Mouse (Mus musculus): ENCODE results near the gene Ift81. TPM values are rescaled to one million over a fixed set of nuclear protein-coding genes. Genes with fewer than 3 reads are reported as not detected.

The Ift81 gene
- total RNA-seq, 1 experiment from 2014 or later: 3.9 TPM

DNA sequence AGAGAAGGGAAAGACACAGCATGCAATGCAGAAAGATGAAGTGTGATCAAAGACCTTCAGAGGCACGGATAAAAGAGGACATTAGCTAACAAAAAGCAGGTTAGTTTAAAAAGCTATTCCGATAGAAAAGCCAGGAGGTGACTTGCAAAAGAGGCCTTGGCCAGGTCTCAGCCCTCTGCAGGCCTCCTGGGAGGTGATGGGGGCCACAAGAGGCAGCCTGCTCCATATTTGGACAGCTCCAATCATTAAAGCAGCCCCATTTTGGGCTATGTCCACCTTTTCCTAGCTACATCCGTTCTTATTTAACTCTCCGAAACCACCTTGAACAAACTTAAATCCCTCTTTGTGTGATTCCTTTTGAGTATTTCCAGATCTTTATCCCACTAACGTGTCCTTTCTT, 108.8 kb downstream of the Ift81 start:
- no peak for ATAC-seq (replicated peaks; ENCODE audit: insufficient number of reproducible peaks, low FRiP score, low TSS enrichment, poor library complexity, severe bottlenecking)

DNA sequence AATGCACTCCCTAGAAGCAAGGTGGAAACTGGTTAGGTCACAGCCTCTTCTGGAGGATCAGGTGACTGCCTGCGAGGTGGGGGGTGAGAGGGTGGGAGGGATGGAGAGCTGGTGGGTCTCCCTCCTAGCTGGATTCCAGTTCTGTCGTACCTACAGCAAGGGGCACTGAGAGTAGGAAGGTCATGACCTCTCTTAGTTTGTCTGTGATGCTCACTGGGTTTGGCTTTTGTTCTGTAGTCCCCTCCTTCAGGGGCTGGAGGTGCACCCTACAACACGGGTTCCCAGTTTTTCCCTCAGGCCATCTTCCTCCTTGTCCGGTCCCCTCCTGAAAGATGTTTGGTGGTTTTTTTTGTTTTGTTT, 110.6 kb downstream of the Ift81 start:
- no peak for ATAC-seq (replicated peaks; ENCODE audit: insufficient number of reproducible peaks, low FRiP score, low TSS enrichment, poor library complexity, severe bottlenecking)

DNA sequence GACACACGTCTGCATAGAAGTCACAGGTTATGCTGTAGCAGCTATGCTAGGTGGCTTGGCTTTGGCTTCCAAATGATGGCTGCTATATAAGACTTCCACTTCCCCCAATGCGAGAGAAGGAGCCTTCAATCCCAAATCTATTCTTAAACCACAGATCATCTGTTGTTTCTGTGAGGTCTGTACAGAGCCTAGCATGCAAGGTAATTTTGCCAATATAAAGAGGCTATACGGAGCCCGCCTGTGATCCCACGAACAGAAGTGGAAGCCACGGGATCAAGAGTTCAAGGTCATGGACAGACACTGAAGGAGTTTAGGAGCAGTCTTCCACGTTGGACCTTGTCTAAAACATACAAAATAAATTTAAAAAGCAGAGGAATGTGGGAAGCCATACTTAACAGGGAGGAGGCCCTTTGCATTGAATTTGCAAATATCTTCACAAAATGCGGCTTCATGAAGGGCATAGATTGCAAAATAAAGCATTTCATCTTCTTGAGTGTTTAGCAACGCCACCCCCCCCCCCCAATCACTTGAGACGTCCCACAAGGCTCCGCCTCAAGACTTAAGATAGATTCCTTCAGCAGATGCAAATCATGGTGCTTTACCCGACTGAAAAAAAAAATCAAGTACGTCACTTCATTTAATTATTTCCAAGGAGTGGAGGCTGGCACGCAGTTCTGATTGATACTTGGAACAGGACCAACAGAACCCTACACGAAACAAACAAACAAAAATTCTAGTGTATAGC, 111.1 kb downstream of the Ift81 start:
- ATAC-seq (replicated peaks; ENCODE audit: insufficient number of reproducible peaks, low FRiP score, low TSS enrichment, poor library complexity, severe bottlenecking): 0 out of 2 replicates have a peak, but pooled peaks have one; percentile 14

DNA sequence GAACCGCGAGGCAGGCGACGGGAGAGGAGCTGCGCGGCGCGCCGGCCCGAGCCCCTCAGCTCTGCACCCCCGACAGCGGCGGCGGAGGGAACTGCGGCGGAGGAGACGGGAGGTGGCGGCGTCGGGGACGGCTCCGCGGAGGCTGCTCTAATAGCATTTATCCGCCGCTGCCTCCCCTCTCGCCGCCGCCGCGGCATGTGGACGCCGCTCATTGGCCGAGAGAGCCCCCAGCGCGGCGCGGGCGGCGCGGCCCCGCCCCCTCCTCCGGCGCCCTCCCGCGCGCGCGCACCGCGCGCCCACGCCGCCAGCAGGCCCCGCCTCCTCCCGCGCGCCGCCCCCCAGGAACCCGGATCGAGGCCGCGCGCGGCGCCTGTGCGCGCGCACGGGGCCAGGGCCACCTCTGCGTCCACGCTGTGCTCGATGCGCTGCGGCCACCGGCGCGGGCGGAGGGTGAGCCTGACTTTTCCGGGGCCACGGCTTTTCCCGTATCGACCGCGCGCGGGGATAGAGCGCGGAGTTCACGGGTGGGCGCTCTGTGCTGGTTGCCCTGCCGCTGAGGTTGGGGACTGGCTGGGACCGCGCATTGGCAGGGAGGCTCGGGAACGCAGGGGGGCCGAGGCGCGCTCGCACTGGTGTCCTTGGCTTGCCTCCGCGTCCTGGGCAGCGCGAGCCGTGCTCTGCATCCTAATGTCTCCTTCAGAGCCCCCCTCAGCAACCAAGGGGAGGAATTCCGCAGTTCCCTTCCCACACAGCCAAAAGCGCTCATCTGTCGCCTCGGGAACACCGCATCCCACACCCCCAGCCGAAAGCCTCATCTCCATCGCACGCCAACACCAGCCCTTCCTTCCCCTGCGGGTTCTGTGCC, 112.0 kb downstream of the Ift81 start, which contains the start of gene Atp2a2:
Atp2a2 (minus strand) TSS at position 149 of the 865 bp plus-strand sequence.
- peak; percentile 81 for ATAC-seq (replicated peaks; ENCODE audit: insufficient number of reproducible peaks, low FRiP score, low TSS enrichment, poor library complexity, severe bottlenecking)

DNA sequence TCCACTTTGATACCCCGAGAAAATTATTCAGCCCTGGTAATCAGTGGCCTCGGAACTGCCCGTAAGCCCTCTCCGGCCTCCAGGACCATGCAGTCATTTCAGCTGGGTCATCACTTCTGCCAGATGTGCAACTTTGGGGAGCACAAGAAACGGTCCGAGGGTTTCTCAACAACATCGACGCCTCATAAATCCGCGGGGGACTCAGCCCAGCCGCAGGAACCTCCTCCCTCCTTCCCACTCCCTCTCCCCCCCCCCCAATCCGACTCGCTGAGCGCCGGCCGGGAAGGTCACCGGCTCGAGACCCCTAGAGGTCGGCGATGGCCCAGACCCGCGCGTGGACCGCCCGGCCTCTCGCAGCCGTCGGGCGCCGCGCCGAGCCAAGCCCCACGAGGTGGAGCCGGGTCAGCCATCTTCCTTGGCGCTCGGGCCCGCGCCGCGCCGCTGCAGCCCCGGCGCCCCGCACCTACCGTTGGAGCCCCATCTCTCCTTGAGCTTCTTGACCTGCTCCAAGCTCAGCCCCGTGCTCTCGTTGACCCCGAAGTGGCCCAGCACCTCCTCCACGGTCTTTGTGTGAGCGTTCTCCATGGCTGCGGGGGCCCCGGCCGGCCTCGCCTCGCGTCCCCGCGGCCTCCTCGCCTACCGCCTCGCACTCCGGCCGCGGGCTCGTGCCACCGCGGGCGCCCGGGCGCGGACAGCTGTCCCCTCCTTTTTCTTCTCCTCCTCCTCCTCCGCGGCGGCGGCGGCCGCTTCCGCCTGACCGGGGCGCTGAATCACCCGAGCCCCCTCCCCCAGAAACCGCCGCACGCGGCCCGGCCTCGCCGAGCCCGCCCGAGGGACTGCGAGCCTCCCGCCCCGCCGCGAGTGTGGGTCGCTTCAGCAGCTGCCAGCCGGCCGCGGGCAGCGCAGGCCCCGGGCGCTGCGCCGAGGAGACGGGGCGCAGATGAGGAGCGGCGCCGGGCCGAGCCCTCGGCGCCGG, 112.9 kb downstream of the Ift81 start:
- no peak; the same call in 1 of the 2 replicates for ATAC-seq (replicated peaks; ENCODE audit: insufficient number of reproducible peaks, low FRiP score, low TSS enrichment, poor library complexity, severe bottlenecking)

DNA sequence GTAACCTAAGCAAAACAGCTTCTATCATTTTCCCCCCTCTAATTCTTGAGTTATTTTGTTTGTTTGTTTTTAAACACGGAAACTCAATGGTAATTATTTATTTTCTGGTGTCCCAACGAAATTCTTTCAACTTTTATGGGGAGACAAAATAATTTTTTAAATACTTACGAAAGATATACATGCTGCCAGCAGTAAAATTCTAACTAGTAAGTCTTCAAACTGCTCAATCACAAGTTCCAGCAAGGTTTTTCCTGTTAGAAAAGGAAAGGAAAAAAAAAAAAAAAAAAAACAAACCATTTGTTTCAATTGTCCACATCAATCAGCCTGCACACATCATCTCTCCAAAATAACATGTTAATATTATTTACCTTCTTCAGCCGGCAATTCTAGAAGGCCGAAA, 113.8 kb downstream of the Ift81 start:
- ATAC-seq (replicated peaks; ENCODE audit: insufficient number of reproducible peaks, low FRiP score, low TSS enrichment, poor library complexity, severe bottlenecking): no peak

Other genes starting within 250 kb of the Ift81 start
- gene Gpn3, start 242.6 kb downstream of the Ift81 start, total RNA-seq (2017): 42.8 to 46.5 TPM (median 45.0 TPM) in 3 replicates
- gene Fam216a, start 242.2 kb downstream of the Ift81 start, total RNA-seq (2017): 2.2 to 7.9 TPM (median 5.5 TPM) in 3 replicates
- 945 to 1,364 TPM (median 1,320 TPM) in 3 replicates for gene Arpc3, start 222.6 kb downstream of the Ift81 start, total RNA-seq (2017)
- gene Anapc7, start 192.8 kb downstream of the Ift81 start, total RNA-seq (2017): 14.2 to 35.4 TPM (median 20.5 TPM) in 3 replicates
- gene Atp2a2, start 112.3 kb downstream of the Ift81 start, total RNA-seq (2017): 84.0 to 111 TPM (median 86.3 TPM) in 3 replicates
- 23.3 to 42.5 TPM (median 24.3 TPM) in 3 replicates for gene P2rx7, start 29.4 kb upstream of the Ift81 start, total RNA-seq (2017)
- 16.5 to 37.1 TPM (median 26.3 TPM) in 3 replicates for gene P2rx4, start 93.0 kb upstream of the Ift81 start, total RNA-seq (2017)
- 63.5 to 74.7 TPM (median 70.1 TPM) in 3 replicates for gene Camkk2, start 164.9 kb upstream of the Ift81 start, total RNA-seq (2017)
- gene Anapc5, start 206.8 kb upstream of the Ift81 start, total RNA-seq (2017): 141 to 157 TPM (median 145 TPM) in 3 replicates
- gene Rnf34, start 235.5 kb upstream of the Ift81 start, total RNA-seq (2017): 23.9 to 25.5 TPM (median 24.1 TPM) in 3 replicates

All from monocyte, adult 5-6 weeks (primary cell).